Mouse (Mus musculus) liver, postnatal 0 days (tissue): ENCODE measurements around the gene 1700017D01Rik.

Source experiments
- CTCF ChIP-seq: sonication (generic); IDR thresholded peaks from 2 replicates; pipeline ENCODE4 v1.5.1; 2016; ENCODE audit warnings: antibody characterized with exemption, low read depth
- EP300 ChIP-seq: IDR thresholded peaks from 2 replicates; pipeline ENCODE4 v1.6.1; 2016; ENCODE audit warnings: antibody characterized with exemption, low read depth, mild to moderate bottlenecking

- no peak for TF ChIP-seq CTCF
- TF ChIP-seq EP300, result no peak
Observed at GRCm38 (mm10) chr19:11135336-11135735, 4.7 kb upstream of the 1700017D01Rik start.
